Mouse (Mus musculus) bone marrow, adult 2 months (tissue): ENCODE measurements around the gene Ptma. TPM values are rescaled to one million over a fixed set of nuclear protein-coding genes. Genes with fewer than 3 reads are reported as not detected.

Source experiments
- H3K27ac ChIP-seq: fragments of 200-500 bp; 2 replicates; pipeline ENCODE4 v1.5.1; 2012; ENCODE audit warnings: low read depth, mild to moderate bottlenecking, control low read depth, inconsistent platforms, low read length; ENCODE audit not compliant: control insufficient read depth, poor library complexity, insufficient read depth
- H3K4me1 ChIP-seq: fragments of 200-500 bp; 2 replicates; pipeline ENCODE4 v1.6.1; 2011; ENCODE audit warnings: low read length; ENCODE audit not compliant: control insufficient read depth, insufficient read depth
- H3K4me3 ChIP-seq: fragments of 200-500 bp; replicated peaks from 2 replicates; pipeline ENCODE3; 2011; ENCODE audit warnings: mild to moderate bottlenecking, low read depth, low read length, control low read depth; ENCODE audit not compliant: control insufficient read depth
- CTCF ChIP-seq: fragments of 200-500 bp; IDR thresholded peaks from 2 replicates; pipeline ENCODE4 v1.5.1; 2011; ENCODE audit warnings: low read length, control low read depth; ENCODE audit not compliant: control insufficient read depth, insufficient read depth
- POLR2A ChIP-seq: fragments of 200-500 bp; IDR thresholded peaks from 2 replicates; pipeline ENCODE4 v1.6.1; 2011; ENCODE audit warnings: low read depth, mild to moderate bottlenecking, control low read depth, low read length, borderline replicate concordance; ENCODE audit not compliant: control insufficient read depth
- WGBS: fragments of 180-500 bp; shearing (Covaris S2); methylation state at CpG from one replicate; pipeline ENCODE4 v1.1.7; 2018; 5-methylcytosine and 5-hydroxymethylcytosine counted together
- polyA plus RNA-seq: library from polyadenylated mRNA; stranded (reverse); fragments of >200 nt; gene quantifications from 2 replicates; pipeline ENCODE4 v1.2.4, GENCODE M21; 2011; ENCODE audit warnings: low replicate concordance; ENCODE audit not compliant: missing spikeins, insufficient read depth, insufficient read length

The Ptma gene
- polyA plus RNA-seq, 1 experiment = 1,395 TPM

GRCm38 (mm10) chr1:86491533-86492094 is 34.9 kb upstream of the Ptma start:
- Histone ChIP-seq H3K4me3 (no peak overlapping the region), H3K4me1 (peaks cover 9% of the 10 kb centered on the region; the same call in 1 of the 2 replicates), H3K27ac (peak overlapping the region; percentile 92)
- 51% methylated on average over 7 of the region's 7 CpGs for WGBS
- TF ChIP-seq CTCF = no peak
- TF ChIP-seq POLR2A = no peak

- no peak for TF ChIP-seq CTCF
- TF ChIP-seq POLR2A = no peak
These were observed 34.1 kb upstream of the Ptma start for GRCm38 (mm10) chr1:86492095-86493070.

GRCm38 (mm10) chr1:86493783-86494182 is 32.7 kb upstream of the Ptma start:
- WGBS = 93% methylated on average over 3 of the region's 3 CpGs
- peaks cover 12% of the 10 kb centered on the region; the same call in 1 of the 2 replicates for H3K4me1 ChIP-seq
- no peak overlapping the region for H3K27ac ChIP-seq

More at GRCm38 (mm10) chr1:86492095-86493070, 34.1 kb upstream of the Ptma start:
- WGBS = 25% methylated on average over 9 of the region's 9 CpGs
- H3K4me3 ChIP-seq = peak overlapping the region; percentile 3
- H3K4me1 ChIP-seq = peaks cover 9% of the 10 kb centered on the region; the same call in 1 of the 2 replicates
- peak overlapping the region; percentile 92 for H3K27ac ChIP-seq

GRCm38 (mm10) chr1:86496340-86496739 is 30.2 kb upstream of the Ptma start:
- Histone ChIP-seq H3K4me1 (peaks cover 19% of the 10 kb centered on the region), H3K4me3 (no peak overlapping the region), H3K27ac (no peak overlapping the region)
- 90% methylated on average over 4 of the region's 4 CpGs for WGBS
- TF ChIP-seq POLR2A (no peak), CTCF (no peak)

More at GRCm38 (mm10) chr1:86493783-86494182, 32.7 kb upstream of the Ptma start:
- no peak overlapping the region for H3K4me3 ChIP-seq
- no peak for TF ChIP-seq POLR2A

- 75% methylated on average over 5 of the region's 5 CpGs for WGBS
- Histone ChIP-seq H3K4me3 (no peak overlapping the region), H3K4me1 (peaks cover 15% of the 10 kb centered on the region), H3K27ac (peak overlapping the region; percentile 47)
- TF ChIP-seq CTCF (no peak), POLR2A (no peak)
These were observed 29.2 kb upstream of the Ptma start for GRCm38 (mm10) chr1:86497361-86497760.

- Histone ChIP-seq H3K27ac (peak overlapping the region; percentile 65), H3K4me1 (peaks cover 14% of the 10 kb centered on the region)
- WGBS = 53% methylated on average over 3 of the region's 3 CpGs
These were observed 28.5 kb upstream of the Ptma start for GRCm38 (mm10) chr1:86497986-86498385.

GRCm38 (mm10) chr1:86498611-86499010 is 27.9 kb upstream of the Ptma start:
- no peak for TF ChIP-seq POLR2A
- TF ChIP-seq CTCF = no peak
- Histone ChIP-seq H3K4me1 (peaks cover 14% of the 10 kb centered on the region), H3K27ac (peak overlapping the region; percentile 66), H3K4me3 (no peak overlapping the region)
- 33% methylated on average over 1 of the region's 1 CpGs for WGBS

More at GRCm38 (mm10) chr1:86497986-86498385, 28.5 kb upstream of the Ptma start:
- TF ChIP-seq CTCF (no peak), POLR2A (0 out of 2 replicates have a peak, but pooled peaks have one; percentile 9)
- no peak overlapping the region for H3K4me3 ChIP-seq

GRCm38 (mm10) chr1:86499903-86500302 is 26.6 kb upstream of the Ptma start:
- 14% methylated on average over 3 of the region's 3 CpGs for WGBS
- TF ChIP-seq POLR2A (no peak), CTCF (peak; percentile 86)
- Histone ChIP-seq H3K27ac (peak overlapping the region; percentile 47; the same call in 1 of the 2 replicates), H3K4me3 (no peak overlapping the region), H3K4me1 (peaks cover 14% of the 10 kb centered on the region)
